Mouse (Mus musculus) urinary bladder, adult 2 months (tissue): ENCODE data around the gene Gp9. TPM values are rescaled to one million over a fixed set of nuclear protein-coding genes. Genes with fewer than 3 reads are reported as not detected.

Experiments used
- DNase-seq: peaks from one replicate; pipeline ENCODE4 v3.0.0; 2022; ENCODE audit warnings: low spot score
- polyA plus RNA-seq: library from polyadenylated mRNA; depleted of rRNA; stranded (reverse); fragments of >200 nt; gene quantifications from 2 replicates; pipeline ENCODE4 v1.2.3, GENCODE M21; 2012

Gene Gp9
- polyA plus RNA-seq, 1 experiment: 0.19 TPM

DNA sequence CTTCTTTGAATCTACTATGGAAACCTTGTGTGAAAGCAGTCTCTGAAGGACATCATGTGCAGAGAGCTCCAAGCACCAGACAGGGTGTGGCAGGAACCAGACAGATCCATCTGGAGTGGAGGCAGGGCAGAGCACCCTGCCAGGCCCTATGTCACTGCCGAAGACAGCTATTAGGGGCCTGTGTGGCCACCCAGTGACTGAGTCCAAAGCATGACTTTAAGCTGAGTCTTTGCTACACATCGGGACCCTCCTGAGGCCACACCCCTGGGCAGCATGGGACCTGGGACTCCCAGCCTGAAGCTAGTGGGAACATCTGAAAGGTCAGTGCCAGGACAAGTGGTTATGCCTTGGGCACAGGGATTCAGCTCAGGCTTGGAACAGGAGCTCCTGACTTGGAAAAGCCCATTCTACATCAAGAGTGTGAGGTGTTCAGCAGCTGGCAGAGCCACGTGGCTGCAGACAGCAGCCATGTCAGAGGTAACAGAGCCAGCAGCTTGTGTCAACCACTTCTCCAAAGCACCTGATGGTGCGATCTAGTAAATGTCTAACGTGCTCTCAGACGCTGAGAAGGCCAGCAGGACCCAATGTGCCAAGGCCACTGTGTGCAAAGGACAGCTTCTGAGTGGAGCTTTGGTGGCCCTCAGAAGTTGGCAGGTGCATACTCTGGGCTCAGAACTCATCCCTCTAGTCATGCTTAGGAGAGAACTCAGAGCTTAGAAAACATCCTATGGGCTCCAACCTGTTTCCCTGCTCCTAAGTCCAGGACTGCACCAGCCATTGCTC is 9.4 kb downstream of the Gp9 start:
- DNase-seq: no peak

DNA sequence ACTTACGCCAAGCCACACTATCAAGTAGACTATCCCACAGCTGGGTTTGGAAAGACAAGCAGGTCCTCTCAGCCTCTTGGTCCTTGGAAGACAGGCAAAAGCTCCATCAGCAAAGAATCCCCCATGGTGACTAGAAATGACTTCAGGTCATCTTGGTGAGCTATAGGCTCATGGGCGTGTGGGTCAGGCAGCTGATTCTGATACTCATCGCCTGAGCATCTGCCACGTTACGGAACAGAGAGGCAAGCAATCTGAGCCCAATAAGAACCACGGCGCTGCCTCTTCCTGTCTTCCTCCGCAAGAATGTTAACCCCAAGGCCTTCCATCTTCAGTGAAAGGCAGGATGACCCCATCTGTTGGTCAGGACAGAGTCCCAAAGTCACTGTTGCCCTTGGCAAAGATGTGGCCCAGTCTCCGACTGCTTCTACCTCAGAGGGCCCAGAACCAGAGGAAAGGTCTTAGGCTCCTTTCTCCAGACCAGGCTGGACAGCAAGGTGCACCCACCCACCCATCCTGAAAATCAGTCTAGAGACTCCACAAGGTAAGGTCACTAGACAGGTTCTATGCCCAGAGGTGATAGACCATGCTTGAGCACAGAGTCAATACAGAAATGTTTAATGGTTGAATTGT is 10.5 kb downstream of the Gp9 start:
- DNase-seq: no peak

- DNase-seq: no peak
Measured at GRCm38 (mm10) chr6:87788896-87789587, 11.2 kb downstream of the Gp9 start.

GRCm38 (mm10) chr6:87789791-87790190 is 11.9 kb downstream of the Gp9 start:
- no peak for DNase-seq

- no peak for DNase-seq
Measured at GRCm38 (mm10) chr6:87790779-87791480, 13.1 kb downstream of the Gp9 start.

DNA sequence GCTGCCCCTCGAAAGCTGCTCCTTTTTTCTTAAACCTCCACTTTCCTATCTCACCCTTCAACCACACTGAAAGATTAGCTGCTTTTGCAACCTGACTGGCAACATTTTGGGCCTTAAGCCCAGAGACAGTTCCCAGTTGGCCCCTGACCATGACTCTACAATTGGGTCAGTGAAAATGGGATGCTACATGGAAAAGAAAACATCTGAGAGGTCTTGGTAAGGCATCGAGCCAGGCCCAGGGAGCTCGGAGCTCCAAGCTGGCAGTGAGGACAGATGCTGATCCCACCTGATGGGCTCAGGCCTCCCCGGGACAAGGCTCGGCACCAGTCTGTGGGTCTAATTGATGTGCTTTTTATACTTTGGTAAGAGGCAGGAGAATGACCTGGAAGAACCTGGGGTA is 14.0 kb downstream of the Gp9 start:
- DNase-seq: no peak

- DNase-seq: no peak
Measured at GRCm38 (mm10) chr6:87793821-87794510, 16.1 kb downstream of the Gp9 start.

DNA sequence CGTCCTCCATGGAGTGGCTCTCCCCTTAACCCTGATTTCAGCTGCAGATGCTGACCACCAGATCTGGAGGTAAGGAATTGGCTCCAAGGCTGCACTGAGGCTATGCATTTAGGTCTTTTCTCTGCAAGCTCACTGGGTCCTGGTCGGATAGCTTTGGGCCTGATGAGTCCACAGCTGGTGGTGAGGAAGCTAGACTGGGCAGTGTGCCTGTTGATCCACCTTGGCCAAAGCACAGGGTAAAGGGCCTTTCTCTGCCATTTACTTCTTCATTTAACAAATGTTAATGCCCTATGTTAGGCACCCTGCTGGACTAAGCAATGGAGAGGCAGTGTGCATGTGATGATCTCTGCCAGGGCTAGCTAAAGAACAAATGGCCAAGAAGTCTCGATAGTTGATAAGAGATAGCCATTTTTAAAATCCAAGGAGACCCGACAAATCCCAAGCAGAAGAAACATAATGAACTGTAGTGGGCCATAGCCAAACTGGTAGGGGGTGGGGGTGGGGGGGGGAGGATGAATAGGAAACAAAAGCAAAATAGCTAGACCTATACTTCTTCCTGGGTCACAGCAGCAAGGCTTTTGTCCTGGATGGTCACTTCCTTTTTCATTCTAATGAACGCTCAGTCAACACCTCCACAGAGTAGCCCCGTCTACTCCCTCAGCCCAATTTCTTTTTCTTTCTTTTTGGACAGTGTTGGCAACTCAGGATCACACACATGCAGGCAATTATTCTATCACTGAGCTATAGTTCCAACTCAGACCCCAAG is 17.7 kb downstream of the Gp9 start:
- DNase-seq: no peak

DNA sequence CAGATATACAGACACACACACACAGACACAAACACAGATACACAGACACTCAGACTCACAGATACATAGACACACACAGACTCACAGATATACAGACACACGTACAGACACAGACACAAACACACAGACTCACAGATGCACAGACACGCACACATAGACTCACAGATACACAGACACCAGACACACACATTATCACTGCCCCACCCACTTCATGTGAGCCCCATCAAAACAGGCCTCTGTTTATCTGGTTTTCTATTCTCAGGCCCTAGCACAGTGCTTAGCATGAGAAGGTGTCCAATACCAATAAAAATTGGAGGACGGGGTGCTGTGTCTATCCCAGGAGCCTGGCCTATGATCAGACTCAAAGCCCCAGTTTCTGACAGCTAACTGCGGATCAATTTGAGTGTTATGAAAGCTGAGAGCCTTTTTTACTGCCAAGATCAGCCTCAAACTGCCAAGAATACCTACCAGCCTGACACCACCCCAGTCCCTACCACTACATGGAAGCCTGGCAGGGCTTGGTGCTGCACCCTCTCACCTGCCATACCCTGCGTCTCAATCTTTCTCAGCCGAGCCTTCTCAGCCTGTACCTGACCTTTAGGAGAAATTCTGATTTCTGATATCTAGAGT is 18.5 kb downstream of the Gp9 start:
- DNase-seq: no peak

GRCm38 (mm10) chr6:87797321-87797720 is 19.4 kb downstream of the Gp9 start:
- no peak for DNase-seq

DNA sequence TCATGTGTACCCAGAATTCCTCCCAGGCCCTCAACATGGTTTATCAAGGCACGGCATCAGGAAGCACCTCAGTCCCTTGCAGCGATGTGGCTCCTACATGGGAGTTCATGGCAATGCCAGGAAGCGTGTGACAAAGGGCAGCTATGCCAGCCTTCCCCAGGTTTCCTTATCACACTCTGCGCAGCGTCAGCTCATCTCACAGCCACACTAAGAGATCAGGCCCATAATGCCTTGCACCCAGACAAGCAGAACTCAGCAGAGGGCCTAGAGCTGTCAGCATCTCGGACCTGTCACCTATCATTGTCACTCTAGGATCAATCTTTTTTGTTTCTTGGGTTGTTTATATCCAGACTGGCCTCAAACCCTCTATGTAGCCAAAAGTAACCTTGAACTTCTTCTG is 21.7 kb downstream of the Gp9 start:
- DNase-seq: no peak

DNA sequence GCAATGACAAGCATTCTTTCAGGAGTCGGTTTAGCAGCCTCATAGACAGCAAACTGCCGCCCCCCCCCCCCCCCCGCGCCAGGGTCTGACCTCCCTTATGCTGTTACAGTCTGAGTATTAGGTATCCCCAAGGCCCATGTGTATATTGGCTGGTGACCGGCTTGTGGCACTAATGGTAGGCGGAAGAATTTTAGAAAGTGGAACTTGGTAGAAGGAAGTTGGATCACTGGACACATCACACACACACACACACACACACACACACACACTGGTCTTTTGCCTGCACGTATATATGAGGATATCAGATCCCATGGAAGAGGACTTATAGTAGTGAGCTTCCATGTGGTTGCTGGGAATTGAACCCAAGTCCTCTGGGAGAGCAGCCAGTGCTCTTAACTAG is 24.6 kb downstream of the Gp9 start:
- DNase-seq: no peak

GRCm38 (mm10) chr6:87804036-87804435 is 26.2 kb downstream of the Gp9 start:
- no peak for DNase-seq

DNA sequence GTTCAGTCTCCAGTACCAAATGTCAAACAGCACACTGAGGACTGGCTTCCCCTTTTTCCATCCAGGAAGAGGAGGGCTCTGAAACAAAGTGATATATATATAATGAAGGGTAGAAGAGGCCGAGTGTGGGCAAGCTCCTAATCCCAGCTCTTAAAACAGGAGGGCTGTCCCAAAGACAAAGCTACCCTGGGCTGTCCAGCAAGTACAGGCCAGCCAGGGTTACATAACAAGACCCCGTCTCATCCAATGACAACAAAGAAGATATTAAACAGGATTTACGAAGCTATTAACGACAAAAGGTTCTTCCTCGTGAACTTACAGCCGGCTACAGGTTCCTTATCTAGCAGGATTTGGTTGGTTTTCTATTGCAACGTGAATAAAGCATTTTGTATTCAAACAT is 27.0 kb downstream of the Gp9 start:
- no peak for DNase-seq

DNA sequence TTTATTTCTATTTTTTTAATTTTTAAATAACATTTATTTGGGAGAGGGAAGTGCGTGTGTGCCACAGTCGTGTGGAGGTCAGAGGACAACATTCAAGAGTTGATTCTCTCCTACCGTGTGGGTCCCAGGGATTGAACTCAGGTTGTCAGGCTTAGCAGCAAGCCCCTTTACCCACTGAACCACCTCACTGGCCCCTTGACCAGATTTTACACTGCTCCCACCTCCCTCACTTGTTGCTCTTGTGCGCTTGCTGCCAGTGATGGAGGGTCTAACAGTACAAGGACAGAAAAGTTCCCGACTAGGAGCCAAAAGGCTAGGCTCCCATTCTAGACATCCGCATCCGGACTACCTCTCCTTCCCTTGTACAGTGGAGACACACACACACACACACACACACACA is 27.6 kb downstream of the Gp9 start:
- no peak for DNase-seq

GRCm38 (mm10) chr6:87806028-87806427 is 28.2 kb downstream of the Gp9 start:
- no peak for DNase-seq

- DNase-seq: no peak
Measured at GRCm38 (mm10) chr6:87806857-87807256, 29.0 kb downstream of the Gp9 start.

DNA sequence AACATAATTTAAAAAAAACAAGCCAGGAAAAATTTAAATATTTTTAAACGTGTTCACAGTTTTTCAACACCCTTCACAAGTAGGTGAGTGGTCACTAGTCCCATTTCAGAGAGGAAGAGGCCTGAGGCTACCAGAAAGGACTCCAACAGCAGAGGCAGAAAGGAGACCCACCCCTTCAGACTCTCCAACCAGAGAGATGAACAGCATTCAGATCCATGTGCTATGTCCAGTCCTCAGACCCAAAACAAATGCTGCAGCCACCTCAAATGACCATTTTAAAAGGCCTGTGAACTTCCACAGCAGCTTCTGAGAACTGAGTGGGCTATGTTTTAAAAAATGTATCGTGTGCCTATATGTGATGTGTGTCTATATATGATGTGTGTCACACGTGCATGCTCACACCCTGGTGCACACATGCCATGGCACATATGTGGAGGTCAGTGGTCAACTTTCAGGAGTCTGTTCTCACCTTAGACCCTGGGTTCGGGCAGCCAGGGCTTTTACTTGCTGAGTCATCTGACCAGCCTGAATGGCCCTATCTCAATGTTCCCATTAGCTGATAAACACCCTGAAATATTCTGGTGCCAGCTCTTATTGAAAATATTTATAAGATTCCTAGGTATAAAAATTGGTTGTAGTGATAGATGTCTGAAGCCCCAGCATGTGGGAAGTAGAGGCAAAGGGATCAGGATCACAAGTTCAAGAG is 30.0 kb downstream of the Gp9 start:
- DNase-seq: no peak

DNA sequence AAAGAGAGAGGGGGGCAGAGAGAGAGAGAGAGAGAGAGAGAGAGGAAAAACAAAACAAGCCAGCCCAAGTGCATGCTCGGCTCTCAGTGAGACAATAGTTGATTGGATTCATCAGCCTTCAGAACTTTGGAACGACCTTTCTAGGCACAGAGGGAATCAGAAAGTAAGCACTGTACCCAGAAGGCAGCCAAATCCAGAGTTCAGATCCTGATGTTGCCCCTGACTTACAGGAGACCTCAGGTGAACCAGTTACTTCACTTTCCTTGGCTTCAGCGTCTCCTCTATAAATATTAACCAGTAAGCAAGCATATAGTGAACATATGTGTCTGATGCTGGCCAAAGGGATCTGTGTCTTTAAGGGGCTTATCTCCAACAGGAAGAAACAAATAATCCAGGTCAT is 30.6 kb downstream of the Gp9 start:
- no peak for DNase-seq

DNA sequence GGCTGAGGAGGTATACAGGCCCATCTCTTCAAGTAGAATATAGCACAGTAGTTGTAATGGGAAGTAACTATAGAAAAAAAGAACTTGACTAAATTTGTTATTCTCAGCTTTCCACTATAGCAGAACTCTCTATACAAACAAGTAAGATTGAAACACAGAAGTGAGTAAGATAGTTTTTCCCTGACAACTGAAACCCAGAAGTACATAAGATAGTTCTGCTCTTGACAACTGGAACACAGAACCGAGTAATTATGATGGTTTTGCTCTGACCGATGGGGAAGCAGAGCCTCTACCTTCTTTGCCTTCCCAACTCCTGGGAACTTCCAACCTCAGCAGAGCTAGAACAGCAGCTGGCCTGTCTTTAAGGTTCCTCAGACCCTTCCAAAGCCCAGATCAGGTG is 31.3 kb downstream of the Gp9 start:
- DNase-seq: no peak
